8 mouse cellular contexts compared by ENCODE assay signal in genomic region chr13:54331825-54332675, GRCm38 (mm10). TPM values are rescaled to one million over a fixed set of nuclear protein-coding genes. Genes with fewer than 3 reads are reported as not detected.
DNase-seq lines count a peak whose midpoint lies in the region; ATAC-seq lines count a peak whose summit lies in the region.

No protein-coding gene starts in this region.

- no peak overlapping the region for H3K4me2 ChIP-seq in hindbrain, embryonic 11.5 days (replicated peaks; ENCODE audit: low read depth, low read length)
- H3K4me2 ChIP-seq in midbrain, embryonic 16.5 days (ENCODE audit: low read length): no peak overlapping the region

- no peak overlapping the region for H3K9ac ChIP-seq in hindbrain, embryonic 11.5 days (ENCODE audit: low read depth, low read length)
- H3K9ac ChIP-seq in midbrain, embryonic 16.5 days (ENCODE audit: low read depth, low read length): no peak overlapping the region

- WGBS in hindbrain, embryonic 11.5 days: 55% methylated on average over 22 of the region's 22 CpGs
- 41% methylated on average over 22 of the region's 22 CpGs for WGBS in midbrain, embryonic 16.5 days

- intact Hi-C loops in left cerebral cortex, postnatal 10 days (cut with DNase I): loop anchor here (5.0 kb wide), 1 partner anchor 40 kb away; the partner anchor contains the start of gene Cplx2

- no peaks in the 10 kb centered on the region for H3K9me3 ChIP-seq in hindbrain, embryonic 11.5 days (ENCODE audit: control insufficient read depth, low read length)
- no peaks in the 10 kb centered on the region for H3K9me3 ChIP-seq in midbrain, embryonic 16.5 days (replicated peaks; ENCODE audit: control insufficient read depth, low read length, poor library complexity, severe bottlenecking)

- 0 out of 2 replicates have a peak overlapping the region, but pooled peaks have one; percentile 17 for H3K27ac ChIP-seq in hindbrain, embryonic 11.5 days (ENCODE audit: low read depth, low read length)
- 0 out of 2 replicates have a peak overlapping the region, but pooled peaks have one; percentile 22 for H3K27ac ChIP-seq in midbrain, embryonic 16.5 days (ENCODE audit: low read length)

- peaks cover 19% of the 10 kb centered on the region for H3K4me1 ChIP-seq in hindbrain, embryonic 11.5 days (replicated peaks; ENCODE audit: control insufficient read depth, insufficient read depth, low read length)
- H3K4me1 ChIP-seq in midbrain, embryonic 16.5 days (ENCODE audit: control insufficient read depth, insufficient read depth, low read length): peaks cover 27% of the 10 kb centered on the region

- peak; percentile 50; the same call in 1 of the 2 replicates for ATAC-seq in hindbrain, embryonic 11.5 days (ENCODE audit: low FRiP score)
- 0 out of 2 replicates have a peak, but pooled peaks have one; percentile 19 for ATAC-seq in midbrain, embryonic 16.5 days

- peak; percentile 53 for DNase-seq in adrenal gland, postnatal 10 days
- DNase-seq in adrenal gland, adult 8-10 months: no peak
- DNase-seq in forelimb bud, embryonic 11.5 days (ENCODE audit: low read depth, low spot score): peak; percentile 76
- DNase-seq in hindbrain, embryonic 11.5 days (ENCODE audit: low spot score): peak; percentile 68
- peak; percentile 46 to 85 for DNase-seq in left cerebral cortex, postnatal 10 days (ENCODE audit: extremely low spot score in 1 of 2, low spot score in 2 of 2)
- DNase-seq in testis, postnatal 14 days (ENCODE audit: low spot score): peak; percentile 77
- DNase-seq in layer of hippocampus, adult 18-20 months (ENCODE audit: low spot score in 2 of 2): no peak

- no peaks in the 10 kb centered on the region for H3K36me3 ChIP-seq in hindbrain, embryonic 11.5 days (ENCODE audit: control insufficient read depth, insufficient read depth, low read length)
- no peaks in the 10 kb centered on the region for H3K36me3 ChIP-seq in midbrain, embryonic 16.5 days (ENCODE audit: control insufficient read depth, insufficient read depth, low read length)

- H3K4me3 ChIP-seq in hindbrain, embryonic 11.5 days (ENCODE audit: low read depth, low read length): no peak overlapping the region
- no peak overlapping the region for H3K4me3 ChIP-seq in midbrain, embryonic 16.5 days (ENCODE audit: low read depth, low read length)

- no peaks in the 10 kb centered on the region for H3K27me3 ChIP-seq in hindbrain, embryonic 11.5 days (ENCODE audit: control insufficient read depth, insufficient read depth, low read length)
- no peaks in the 10 kb centered on the region for H3K27me3 ChIP-seq in midbrain, embryonic 16.5 days (ENCODE audit: control insufficient read depth, insufficient read depth, low read depth, low read length)

RNA-seq across cellular contexts. Expression of gene Cplx2, which starts 39.1 kb away (rescaled TPM):
- 10 to 100 TPM; 23.2 to 36.0 TPM for total RNA-seq in adrenal gland, postnatal 10 days (2021)
- 10 to 100 TPM; 20.8 to 47.3 (median 33.3) TPM for total RNA-seq in adrenal gland, adult 8-10 months (2022)
- polyA plus RNA-seq in hindbrain, embryonic 11.5 days (2014; fragmentation: Nextera tagmentation; extraction: Ambion mirVana): 12.7 and 13.0 TPM in 2 replicates
- total RNA-seq in left cerebral cortex, postnatal 10 days (2021): 100 to 1,000 TPM; 641 to 656 TPM
- polyA plus RNA-seq in midbrain, embryonic 16.5 days (2015; fragmentation: Nextera tagmentation; extraction: Ambion mirVana): 25.8 and 30.8 TPM in 2 replicates
- 100 to 1,000 TPM; 963 to 982 TPM for total RNA-seq in layer of hippocampus, adult 18-20 months (2021)

Comparison
In these comparisons a context has a peak if more than half of its experiments do, and no peak if none do; other contexts are left out.
1. DNase-seq: peak in adrenal gland, postnatal 10 days (single experiment), forelimb bud, embryonic 11.5 days (single experiment), hindbrain, embryonic 11.5 days (single experiment), left cerebral cortex, postnatal 10 days (2 of 2) and testis, postnatal 14 days (single experiment); none in adrenal gland, adult 8-10 months (single experiment) and layer of hippocampus, adult 18-20 months (0 of 2).
2. RNA of gene Cplx2, which starts 39.1 kb away (total RNA-seq): 963 to 982 TPM in layer of hippocampus, adult 18-20 months and 641 to 656 TPM in left cerebral cortex, postnatal 10 days; 20.8 to 47.3 TPM in adrenal gland, adult 8-10 months and 23.2 to 36.0 TPM in adrenal gland, postnatal 10 days; every median in the first group is over 10 times any median in the second.